Mouse (Mus musculus) spleen, postnatal 10 days (tissue): ENCODE results near the gene Krcc1.

Source experiments
- DNase-seq, 2 experiments: peaks; one replicate each; pipeline ENCODE4 v3.0.0; 2021 to 2022; ENCODE audit warnings: low spot score in 2 of 2

Gene Krcc1

DNA sequence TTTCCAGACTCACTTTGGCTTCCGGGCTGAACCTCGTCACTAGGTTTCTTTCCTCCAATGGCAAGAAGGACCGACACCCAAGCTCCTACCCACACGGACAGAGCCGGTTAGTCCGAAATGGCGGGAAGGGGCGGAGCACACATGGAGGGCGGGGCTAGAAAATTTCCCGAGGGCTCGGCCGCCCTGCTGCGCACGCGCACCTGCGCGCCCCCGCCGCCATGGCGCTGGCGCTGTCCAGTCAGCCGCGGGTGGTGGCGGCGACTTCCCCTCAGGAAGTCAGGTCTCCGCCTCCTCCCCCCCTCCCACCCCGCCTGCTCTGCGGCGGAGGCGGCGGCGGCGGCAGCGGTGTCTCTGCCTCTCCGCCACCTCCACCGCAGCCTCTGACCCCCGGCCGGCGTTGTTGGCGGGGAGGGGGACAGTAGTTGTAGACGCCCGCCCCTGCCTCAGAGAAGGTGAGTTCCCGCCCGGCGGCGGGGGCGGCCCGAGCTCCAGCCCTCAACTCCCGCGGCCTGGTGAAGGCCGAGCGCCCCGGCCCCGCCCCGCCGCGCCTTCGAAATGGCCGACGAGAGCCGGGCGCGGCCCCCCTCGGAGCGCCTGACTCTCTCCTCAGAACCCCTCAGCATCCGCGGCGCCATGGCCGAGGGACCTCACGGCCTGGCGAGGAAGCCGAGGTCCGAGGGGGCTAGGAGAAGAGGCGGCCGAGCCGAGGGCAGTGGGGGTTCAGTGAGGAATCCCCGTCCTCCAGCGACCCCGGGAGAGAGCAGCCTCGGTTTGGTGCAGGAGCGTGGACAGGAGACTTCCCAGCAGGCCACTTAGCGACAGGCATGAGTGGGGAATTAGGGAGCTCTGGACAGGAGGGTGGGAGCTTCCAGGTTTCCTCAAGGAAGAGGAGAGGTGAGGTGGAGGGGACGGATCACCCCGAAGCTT, at the start of gene Krcc1:
Krcc1 (plus strand) TSS at position 289 of the 927 bp plus-strand sequence.
- DNase-seq: peak; percentile 91 to 97

DNA sequence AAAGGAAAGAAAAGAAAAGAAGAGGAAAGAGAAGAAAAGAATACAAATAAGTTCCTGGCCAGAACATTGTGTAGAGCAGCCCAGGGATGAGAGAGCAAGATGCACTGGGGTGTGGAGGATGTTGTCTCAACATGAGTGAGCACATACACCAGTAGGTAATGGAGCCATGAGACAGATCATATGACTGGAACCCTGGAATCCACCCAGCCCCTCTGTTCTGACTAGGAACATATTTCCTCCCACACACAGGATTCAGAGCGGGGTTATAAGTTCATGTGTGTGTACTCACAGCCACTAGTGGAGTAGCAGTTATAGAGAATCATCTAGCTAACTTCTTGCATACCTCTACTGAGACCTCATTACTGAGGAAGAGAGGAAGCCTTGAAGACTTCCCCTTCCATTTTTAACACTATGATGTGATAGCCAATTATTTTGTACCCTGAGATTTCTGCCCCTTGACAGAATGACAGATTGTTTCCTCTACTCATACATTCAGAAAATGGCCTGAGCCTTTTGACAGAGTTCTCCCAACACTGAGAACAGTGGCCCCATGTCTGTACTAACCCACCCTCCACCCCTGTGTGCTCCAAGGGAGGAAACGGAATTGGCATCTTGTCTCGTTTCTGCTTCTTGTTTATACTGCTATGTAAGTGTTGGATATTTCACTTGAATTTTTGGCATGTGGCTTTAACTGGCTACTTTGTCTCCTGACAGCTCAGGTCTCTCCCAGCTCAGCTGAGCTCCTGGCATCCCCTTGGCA, 47.1 kb upstream of the Krcc1 start:
- no peak for DNase-seq

DNA sequence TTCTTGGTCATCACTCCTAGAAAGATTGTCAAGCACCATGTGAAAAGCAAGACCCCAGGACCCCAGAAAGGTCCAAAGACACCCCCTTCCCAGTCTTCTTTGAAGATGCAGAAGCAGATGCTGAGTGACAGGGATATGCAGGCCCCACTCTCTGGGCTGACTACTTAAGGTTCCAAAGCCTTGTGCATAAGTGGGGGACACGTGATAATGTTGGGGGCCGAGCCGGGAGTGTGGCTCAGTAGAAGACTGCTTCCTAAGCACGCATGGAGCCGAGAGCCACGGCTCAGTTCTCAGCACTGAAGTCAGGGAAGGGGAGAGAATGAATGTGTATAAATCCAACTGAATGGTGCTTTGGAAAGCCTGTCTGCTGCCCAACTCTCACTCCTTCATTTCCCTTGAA, 44.9 kb upstream of the Krcc1 start:
- no peak for DNase-seq

DNA sequence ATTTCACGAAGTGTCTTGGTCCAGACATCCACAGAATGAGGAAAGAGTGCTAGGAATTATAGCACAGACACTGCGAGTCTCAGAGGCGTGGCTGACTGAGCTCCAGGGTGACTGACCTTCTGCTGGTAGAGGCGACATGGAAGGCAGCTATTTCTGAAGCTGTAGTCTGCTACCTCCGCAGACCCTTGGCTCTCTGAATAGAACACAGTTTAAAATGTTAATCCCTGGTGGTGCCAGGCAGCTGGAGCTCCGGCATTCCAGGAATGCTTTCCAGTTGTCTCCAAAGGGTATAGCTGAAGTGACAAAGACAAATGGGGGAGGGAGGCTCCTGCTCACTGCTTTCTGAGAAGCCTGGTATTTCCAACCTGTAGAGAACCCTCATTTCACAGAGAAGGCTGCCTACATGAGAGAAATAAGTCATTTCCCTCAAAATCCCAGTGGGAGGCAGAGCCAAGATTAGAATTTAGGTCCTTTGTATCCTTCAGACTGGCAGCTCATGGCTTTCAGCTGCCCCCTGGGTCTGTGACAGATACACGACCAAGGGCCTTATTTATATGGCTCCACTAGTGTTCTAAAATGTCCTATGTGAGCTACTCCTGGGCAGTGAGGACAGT, 44.2 kb upstream of the Krcc1 start:
- no peak for DNase-seq

DNA sequence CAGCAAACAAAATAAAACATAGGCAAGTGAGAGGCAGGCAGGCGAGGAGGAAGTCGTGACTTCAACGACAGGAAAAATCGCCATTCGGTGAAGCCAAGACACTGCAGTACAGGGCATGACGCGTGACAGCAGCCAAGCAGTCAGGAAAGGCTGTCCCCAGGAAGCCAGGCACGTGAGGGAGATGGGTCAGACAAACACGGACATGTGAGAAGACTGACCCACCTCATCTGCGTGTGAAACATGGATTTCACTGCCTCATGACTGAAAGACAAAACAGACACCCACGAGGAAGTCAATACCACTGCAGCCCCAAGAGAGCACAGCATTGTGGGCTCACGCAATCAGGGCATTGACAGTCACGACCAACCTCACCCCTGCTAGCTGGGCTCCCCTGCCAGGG, 36.4 kb upstream of the Krcc1 start:
- no peak for DNase-seq

DNA sequence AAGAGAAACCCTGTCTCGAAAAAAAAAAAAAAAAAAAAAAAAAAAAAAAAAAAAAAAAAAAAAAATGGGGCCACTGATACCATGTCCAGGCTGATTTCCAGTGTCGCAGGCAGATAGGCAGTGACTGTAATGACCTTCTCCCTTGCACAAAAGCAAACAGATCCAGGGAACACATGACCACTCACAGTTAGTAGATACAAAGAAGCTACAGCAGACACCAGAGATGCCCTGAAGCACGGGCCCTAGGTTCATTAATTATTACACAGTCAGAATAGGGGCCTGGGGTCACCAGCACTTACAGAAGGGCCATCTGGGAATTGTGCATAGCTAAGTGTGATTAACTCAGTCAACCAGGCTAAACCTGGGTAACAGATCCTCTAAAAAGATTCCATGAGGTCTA, 35.5 kb upstream of the Krcc1 start:
- DNase-seq: no peak

DNA sequence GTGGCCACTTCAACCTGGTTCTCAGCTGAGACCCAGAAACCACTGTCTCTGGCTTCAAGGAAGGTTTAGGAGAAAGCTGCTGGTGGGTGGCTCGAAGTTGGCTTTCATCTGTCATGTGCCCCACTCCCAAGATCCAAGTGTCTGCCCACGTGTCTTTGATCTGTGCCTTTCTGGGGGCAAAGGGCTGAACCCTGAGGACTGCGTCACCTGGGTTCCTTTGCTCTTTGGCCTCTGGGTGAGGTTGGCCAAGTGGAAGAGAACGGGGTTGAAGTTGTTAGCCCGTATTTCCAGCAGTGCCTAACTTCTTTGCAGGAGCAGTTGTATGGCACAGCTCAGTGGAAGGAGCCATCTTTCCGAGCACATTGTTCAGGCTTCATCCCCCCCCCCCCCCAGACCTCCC, 35.0 kb upstream of the Krcc1 start:
- DNase-seq: no peak

DNA sequence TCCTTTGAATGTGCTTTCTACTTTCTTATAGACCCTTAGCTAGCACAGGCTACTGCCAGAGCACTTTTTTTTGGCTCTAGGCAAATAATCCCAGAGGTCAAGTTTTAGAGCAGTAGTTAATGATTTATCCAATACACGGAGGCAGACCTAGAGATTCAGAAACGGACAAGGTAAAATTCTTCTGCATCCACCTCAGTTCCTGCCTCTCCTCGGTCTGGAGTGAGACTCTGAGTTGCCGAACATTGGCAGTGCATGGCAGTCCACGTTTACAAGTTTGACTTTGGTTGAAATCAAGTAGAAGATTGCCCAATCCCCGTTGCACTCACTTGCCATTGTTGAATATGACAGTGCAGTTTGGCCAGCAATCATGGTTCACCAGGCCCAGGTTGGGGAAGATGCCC, 34.4 kb upstream of the Krcc1 start:
- no peak for DNase-seq

DNA sequence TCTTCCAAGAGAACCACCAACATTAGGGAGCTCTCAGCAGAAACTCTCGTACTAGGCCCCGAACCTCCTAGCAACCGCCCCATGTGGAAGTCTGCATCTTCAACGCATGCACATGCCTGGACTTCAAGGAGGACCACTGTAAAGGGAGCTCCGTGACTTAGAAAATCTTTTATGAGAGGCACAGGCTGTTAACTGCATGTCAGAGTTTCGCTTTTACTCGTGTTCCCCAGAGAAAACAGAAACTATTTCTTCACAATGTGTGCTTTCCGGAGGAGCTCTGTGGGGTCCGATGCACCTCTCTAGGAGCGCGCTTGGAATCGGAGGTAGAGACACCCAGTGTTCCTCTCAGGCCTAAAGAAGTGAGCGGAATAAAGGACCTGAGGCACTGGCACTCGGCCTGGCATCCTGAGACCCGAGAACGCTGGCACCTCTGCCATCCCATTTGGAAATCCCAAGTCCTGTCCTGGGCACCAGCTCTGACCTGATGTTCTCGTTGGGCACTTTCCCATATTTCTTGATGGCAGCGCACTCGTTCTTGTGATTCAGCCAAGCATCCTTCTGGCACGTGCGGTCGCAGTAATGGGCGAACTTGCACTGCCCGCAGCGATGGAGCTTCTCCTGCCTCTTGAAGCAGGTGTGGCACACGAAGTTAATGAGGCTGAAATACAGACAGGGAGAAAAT, 32.3 kb upstream of the Krcc1 start:
- no peak for DNase-seq

DNA sequence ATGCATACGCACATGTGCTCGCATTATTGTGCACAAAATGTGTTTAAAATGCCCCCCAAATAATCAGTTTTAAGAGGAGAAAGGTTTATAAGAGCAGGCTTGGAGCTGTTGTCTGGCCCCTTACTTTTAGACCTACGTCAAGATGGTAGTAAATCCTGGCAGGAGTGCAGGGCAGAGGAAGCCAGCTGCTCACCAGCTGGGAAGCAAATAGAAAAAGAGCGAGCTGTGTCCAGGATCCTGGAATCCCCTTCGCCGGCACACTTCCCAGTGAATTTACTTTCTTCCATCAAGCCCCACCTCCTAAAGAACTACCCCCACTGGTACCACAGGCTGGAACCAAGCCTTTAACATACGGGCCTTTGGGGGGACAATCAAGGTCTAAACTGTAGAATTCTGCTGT, 30.6 kb upstream of the Krcc1 start:
- DNase-seq: no peak

DNA sequence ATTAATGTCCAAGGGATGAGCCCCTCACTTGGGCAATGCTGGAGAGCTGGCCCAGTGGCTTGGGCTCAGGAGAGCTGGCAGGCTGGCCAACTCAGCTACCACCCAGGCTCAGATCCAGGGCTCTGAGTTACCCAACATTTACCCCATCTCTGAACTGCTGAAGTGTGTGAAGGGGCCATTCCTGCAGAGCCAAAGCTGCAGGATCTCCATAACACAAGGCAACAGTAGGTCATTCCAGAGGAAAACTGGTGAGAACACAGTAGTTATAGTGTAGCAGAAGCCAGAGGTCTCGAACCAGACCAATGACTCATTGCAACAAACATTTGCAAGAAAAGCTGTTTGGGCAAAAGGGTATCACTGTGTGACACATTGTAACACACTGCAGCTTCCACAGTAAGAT, 28.7 kb upstream of the Krcc1 start:
- DNase-seq: no peak

DNA sequence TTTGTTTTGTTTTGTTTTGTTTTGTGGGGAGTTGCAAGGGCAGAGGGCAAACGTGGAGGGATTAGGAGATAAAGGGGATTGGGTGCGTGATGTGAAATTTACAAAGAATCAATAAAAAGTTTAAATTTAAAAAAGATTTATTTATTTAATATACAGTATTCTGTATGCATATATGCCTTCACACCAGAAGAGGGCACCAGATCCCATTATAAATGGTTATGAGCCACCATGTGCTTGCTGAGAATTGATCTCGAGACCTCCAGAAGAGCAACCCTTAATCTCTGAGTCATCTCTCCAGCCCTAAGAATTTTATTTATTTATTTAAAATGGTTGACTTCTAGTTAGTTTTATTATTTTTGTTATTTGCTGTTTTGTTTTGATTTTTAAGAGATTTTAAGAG, 28.2 kb upstream of the Krcc1 start:
- DNase-seq: no peak

DNA sequence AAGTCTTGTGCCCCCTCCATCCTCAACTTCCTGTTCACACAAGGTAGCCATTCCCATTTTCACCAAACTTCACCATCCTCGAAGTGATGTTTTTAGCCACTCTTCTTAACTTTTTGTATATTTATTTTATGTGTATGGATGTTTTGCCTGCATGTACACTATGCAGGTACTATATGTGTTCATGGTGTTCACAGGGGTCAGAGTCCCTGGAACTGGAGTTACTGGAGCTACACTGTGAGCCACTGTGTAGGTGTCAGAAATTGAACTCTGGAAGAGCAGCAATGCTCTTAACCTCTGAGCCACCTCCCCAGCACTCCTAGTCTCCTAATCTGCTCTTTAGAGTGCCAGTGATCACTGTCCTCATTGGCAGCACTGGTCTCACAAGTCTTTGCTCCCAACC, 23.1 kb upstream of the Krcc1 start:
- DNase-seq: no peak

DNA sequence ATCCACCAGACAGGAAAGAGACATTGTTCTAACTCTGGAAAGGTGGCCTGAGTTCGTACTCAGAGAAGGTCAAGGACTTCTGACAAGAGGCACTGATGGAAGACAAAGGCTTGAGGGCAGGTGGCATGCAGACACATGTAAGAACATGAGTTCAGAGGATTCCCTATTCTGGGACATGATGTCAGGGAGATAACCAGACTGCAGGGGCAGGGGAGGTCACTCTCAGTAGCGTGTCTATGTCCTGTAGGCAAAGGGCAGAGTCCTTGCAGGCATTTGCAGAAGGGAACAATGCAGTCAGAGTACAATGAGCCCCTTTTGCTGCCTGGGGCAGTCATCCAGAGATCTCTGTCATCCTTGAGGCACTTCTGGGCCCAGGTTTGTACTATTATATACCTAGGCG, 21.9 kb upstream of the Krcc1 start:
- DNase-seq: no peak

DNA sequence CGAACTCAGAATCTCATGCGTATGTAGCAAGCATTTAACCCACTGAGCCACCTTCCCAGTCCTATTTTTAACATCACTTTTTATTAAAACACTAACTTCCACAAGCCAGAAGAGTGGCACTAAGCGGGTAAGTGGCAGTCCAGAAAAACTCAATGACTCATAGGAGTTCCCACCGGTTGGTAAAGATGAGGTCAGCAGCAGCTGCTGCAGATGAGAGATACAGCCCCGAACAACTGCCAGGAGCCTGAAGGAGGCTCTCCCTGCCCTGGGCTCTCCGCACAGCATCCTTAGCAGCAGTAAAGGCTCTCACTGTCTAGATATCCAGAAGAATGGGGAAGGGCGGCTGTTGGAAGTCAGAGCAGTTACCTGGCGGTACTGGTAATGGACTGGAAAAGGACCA, 20.5 kb upstream of the Krcc1 start:
- DNase-seq: no peak

DNA sequence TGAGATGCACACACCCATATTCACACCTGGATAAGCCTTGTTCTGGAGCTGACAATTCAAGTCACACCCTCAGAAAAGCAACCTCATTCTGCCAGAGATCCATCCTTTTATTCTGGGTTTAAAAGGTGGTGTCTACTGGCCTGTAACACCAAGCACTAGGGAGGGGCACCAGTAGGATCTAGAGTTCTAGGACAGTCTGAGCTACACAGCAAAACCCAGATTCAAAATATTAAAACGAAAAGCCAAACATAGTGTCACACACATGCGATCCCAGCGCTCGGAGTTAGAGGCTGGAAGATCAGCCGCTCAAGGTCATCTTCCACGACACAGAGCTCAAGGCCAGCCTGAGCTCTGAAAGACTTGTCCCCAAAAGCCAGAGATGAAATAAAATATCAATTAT, 17.0 kb upstream of the Krcc1 start:
- no peak for DNase-seq

DNA sequence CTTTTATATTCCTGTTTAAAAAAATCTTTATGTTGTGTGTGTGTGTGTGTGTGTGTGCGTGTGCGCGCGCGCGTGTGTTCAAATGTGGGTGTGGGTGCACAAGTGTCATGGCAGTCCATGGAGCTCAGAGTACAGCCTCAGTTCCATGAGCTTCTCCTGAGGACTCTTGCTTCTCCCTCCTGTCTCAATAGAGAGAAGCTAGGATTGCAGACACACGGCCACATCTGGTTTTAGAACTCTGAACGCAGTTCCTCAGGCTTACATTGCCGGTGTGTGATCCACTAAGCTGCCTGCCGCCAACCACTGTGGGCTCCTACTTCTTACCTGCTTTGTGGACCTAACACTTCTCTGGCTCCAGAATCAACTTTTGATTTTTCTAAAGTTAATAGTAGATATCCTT, 15.3 kb upstream of the Krcc1 start:
- DNase-seq: no peak

DNA sequence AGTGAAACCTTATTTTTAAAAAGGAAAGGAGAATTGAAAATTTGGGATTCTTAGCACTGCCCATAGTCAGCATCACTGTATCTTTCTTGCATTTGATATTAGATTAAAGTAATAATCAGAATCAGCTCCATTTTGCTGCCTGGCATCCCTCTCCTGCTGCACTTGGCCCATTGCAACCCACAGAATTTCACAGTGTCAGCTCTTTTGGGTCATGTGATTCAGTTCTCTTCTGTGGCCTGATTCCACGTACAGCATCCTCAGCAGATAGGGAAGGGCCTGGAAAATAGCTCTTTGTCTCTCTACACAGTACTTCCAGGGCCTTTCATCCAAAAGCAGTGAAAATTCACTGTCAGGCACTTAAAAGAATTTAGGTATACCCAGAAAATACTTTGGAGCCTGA, 14.1 kb upstream of the Krcc1 start:
- no peak for DNase-seq

DNA sequence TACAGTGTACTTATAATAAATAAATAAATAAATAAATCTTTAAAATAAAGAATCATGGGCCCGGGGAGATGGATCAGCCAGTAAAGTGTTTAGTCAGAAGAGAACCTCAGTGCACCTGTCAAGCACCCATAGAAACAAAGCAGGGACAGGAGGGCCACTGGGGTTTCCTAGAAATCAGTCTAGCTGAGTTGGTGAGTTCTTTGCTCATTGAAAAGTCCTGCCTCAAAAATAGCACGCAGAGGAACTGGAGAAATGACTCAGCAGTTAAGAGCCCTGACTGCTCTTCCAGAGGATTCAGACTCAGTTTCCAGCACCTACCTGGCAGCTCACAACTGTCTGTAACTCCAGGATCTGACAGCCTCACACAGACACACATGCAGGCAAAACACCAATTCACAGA, 12.9 kb upstream of the Krcc1 start:
- DNase-seq: no peak

DNA sequence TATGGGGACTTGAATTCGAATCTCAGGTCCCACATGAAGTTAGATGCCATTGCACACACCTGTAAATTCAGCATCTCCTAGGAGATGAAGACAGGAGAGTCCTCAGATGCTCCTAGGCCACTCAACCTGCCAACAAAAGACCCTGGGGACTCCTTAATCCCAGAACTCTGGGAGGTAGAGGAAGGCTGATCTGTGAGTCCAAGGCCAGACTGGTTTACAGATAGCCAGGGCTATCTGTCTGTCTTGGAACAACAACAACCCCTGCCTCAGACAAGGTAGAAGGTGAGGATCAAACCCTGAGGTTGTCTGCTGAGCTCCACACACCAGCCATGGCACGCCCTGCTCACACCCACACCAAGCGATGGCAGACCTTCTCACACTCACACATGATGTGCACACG, 12.3 kb upstream of the Krcc1 start:
- no peak for DNase-seq

DNA sequence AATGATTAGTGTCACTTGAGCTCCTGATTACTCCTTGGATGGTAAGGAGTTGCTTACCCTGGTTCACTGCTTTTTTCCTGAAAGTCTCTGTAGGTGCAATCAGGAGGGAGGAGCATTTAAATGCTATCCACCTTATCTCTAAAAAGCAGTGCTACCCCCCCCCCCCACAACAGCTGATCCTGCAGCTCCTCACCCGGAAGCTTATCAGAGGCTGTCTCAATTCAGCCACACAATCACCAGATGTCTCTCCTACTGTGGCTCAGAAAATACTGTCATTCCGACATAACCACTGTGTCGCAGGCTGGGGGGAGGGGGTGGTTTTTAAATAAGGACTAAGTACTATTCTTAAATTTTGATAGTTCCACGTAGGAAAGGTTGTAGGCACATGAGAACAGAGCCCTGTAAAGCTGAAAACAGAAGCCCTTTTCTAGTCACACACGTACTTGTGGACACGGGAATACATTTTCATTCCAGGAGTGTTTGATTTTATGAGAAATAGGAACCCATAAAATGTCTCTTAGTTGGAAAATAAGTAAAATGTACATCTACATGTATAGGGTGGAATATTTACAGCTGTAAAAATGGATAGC, 11.3 kb upstream of the Krcc1 start:
- DNase-seq: no peak

DNA sequence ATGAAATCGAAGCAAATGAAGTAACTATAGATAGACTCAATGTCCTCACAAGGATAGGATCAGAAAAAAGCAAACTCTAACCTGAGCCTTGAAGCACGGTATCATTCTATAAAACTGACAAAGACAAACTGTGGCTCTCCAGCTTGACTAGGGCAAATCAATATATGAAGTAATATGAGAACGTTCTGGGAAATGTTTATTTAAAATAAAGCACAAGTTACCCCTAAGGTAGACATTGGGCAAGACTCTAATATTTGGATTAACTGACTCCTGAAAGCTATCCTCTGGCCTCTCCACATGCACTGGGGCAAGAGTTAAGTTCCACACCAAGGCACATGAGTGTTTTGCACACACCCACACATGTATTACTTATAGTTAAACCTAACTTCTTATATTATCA, 10.4 kb upstream of the Krcc1 start:
- no peak for DNase-seq
